Mouse (Mus musculus): ENCODE measurements around the gene Astn2.
A peak's percentile ranks its signal among the peaks of the same experiment; 100 is the strongest.

The Astn2 gene

GRCm38 (mm10) chr4:65532071-65532736, 872.2 kb downstream of the Astn2 start:
- DNase-seq (ENCODE audit: low spot score), result no peak

GRCm38 (mm10) chr4:65531621-65532020, 872.8 kb downstream of the Astn2 start:
- DNase-seq (ENCODE audit: low spot score), result no peak

- DNase-seq (ENCODE audit: low spot score), result no peak
Measured at GRCm38 (mm10) chr4:65530901-65531300, 873.5 kb downstream of the Astn2 start.

GRCm38 (mm10) chr4:65508101-65508500, 896.3 kb downstream of the Astn2 start:
- peak; percentile 11 for DNase-seq (ENCODE audit: low spot score)

- DNase-seq (ENCODE audit: low spot score), result no peak
Measured at GRCm38 (mm10) chr4:65506870-65507269, 897.5 kb downstream of the Astn2 start.

GRCm38 (mm10) chr4:65496463-65496834, 908.0 kb downstream of the Astn2 start:
- peak; percentile 96 for DNase-seq (ENCODE audit: low spot score)

GRCm38 (mm10) chr4:65495705-65496462, 908.5 kb downstream of the Astn2 start:
- DNase-seq (ENCODE audit: low spot score), result no peak

GRCm38 (mm10) chr4:65491541-65491940, 912.9 kb downstream of the Astn2 start:
- no peak for DNase-seq (ENCODE audit: low spot score)

GRCm38 (mm10) chr4:65489711-65490110, 914.7 kb downstream of the Astn2 start:
- no peak for DNase-seq (ENCODE audit: low spot score)

- DNase-seq (ENCODE audit: low spot score), result no peak
Measured at GRCm38 (mm10) chr4:65481632-65482031, 922.8 kb downstream of the Astn2 start.

- peak; percentile 6 for DNase-seq (ENCODE audit: low spot score)
Measured at GRCm38 (mm10) chr4:65477106-65477505, 927.3 kb downstream of the Astn2 start.

- DNase-seq (ENCODE audit: low spot score), result no peak
Measured at GRCm38 (mm10) chr4:65475925-65476560, 928.4 kb downstream of the Astn2 start.

GRCm38 (mm10) chr4:65473141-65473540, 931.3 kb downstream of the Astn2 start:
- no peak for DNase-seq (ENCODE audit: low spot score)

GRCm38 (mm10) chr4:65449171-65449570, 955.2 kb downstream of the Astn2 start:
- DNase-seq (ENCODE audit: low spot score), result no peak

GRCm38 (mm10) chr4:65441746-65442145, 962.7 kb downstream of the Astn2 start:
- DNase-seq (ENCODE audit: low spot score), result no peak

- no peak for DNase-seq (ENCODE audit: low spot score)
Measured at GRCm38 (mm10) chr4:65430804-65431203, 973.6 kb downstream of the Astn2 start.

GRCm38 (mm10) chr4:65427480-65427879, 976.9 kb downstream of the Astn2 start:
- DNase-seq (ENCODE audit: low spot score), result no peak

- DNase-seq (ENCODE audit: low spot score), result no peak
Measured at GRCm38 (mm10) chr4:65426437-65426836, 978.0 kb downstream of the Astn2 start.

- DNase-seq (ENCODE audit: low spot score), result no peak
Measured at GRCm38 (mm10) chr4:65423068-65423625, 981.3 kb downstream of the Astn2 start.

- DNase-seq (ENCODE audit: low spot score), result no peak
Measured at GRCm38 (mm10) chr4:65421272-65421671, 983.1 kb downstream of the Astn2 start.

GRCm38 (mm10) chr4:65420511-65420931, 983.9 kb downstream of the Astn2 start:
- DNase-seq (ENCODE audit: low spot score), result peak; percentile 78

GRCm38 (mm10) chr4:65415507-65415906, 988.9 kb downstream of the Astn2 start:
- DNase-seq (ENCODE audit: low spot score), result no peak

Data from embryo, embryonic 10 days (tissue).